Mouse (Mus musculus) heart, embryonic 11.5 days (tissue): ENCODE data around the gene Stxbp1. TPM values are rescaled to one million over a fixed set of nuclear protein-coding genes. Genes with fewer than 3 reads are reported as not detected.

Source experiments
- ATAC-seq: fragments of 200-750 bp; cut with Nextera tagmentation; replicated peaks from 2 replicates; pipeline ENCODE4 v1.8.0; 2017; ENCODE audit warnings: moderate library complexity; ENCODE audit not compliant: insufficient number of reproducible peaks, low FRiP score, low TSS enrichment
- H3K27ac ChIP-seq: fragments of 300-500 bp; sonication (generic); 2 replicates; pipeline ENCODE4 v1.5.1; 2014; ENCODE audit warnings: mild to moderate bottlenecking, low read depth, low read length
- H3K27me3 ChIP-seq: fragments of 300-500 bp; sonication (generic); 2 replicates; pipeline ENCODE4 v1.6.1; 2014; ENCODE audit warnings: mild to moderate bottlenecking, low read length, mixed read lengths; ENCODE audit not compliant: control insufficient read depth, insufficient read depth
- H3K36me3 ChIP-seq: fragments of 300-500 bp; sonication (generic); 2 replicates; pipeline ENCODE4 v1.6.1; 2014; ENCODE audit warnings: mild to moderate bottlenecking, low read length, moderate library complexity, mixed read lengths; ENCODE audit not compliant: control insufficient read depth, insufficient read depth
- H3K4me1 ChIP-seq: fragments of 300-500 bp; sonication (generic); 2 replicates; pipeline ENCODE4 v1.6.1; 2014; ENCODE audit warnings: low read length; ENCODE audit not compliant: control insufficient read depth, insufficient read depth
- H3K4me2 ChIP-seq: fragments of 300-500 bp; sonication (generic); 2 replicates; pipeline ENCODE4 v1.6.1; 2014; ENCODE audit warnings: mild to moderate bottlenecking, moderate library complexity
- H3K4me3 ChIP-seq: fragments of 300-500 bp; sonication (generic); 2 replicates; pipeline ENCODE4 v1.5.1; 2014; ENCODE audit warnings: low read depth, low read length
- H3K9ac ChIP-seq: fragments of 300-500 bp; sonication (generic); 2 replicates; pipeline ENCODE4 v1.6.1; 2014; ENCODE audit warnings: mild to moderate bottlenecking, low read depth, low read length, moderate library complexity
- H3K9me3 ChIP-seq: fragments of 300-500 bp; sonication (generic); replicated peaks from 2 replicates; pipeline ENCODE4 v1.6.1; 2016; ENCODE audit warnings: low read length; ENCODE audit not compliant: control insufficient read depth
- WGBS: fragments of 180-500 bp; shearing (Covaris S2); extraction: QIAGEN DNeasy Blood & Tissue Kit; methylation state at CpG from one replicate; pipeline ENCODE4 v1.1.7; 2014; ENCODE audit not compliant: insufficient replicate concordance; 5-methylcytosine and 5-hydroxymethylcytosine counted together
- polyA plus RNA-seq: library from polyadenylated mRNA; unstranded; fragments of >200 nt; fragmentation: Nextera tagmentation; extraction: Ambion mirVana; gene quantifications from 2 replicates; pipeline ENCODE4 v1.2.1, GENCODE M21; 2014

Stxbp1 gene
- polyA plus RNA-seq, 1 experiment from 2014 or later, result 20.6 TPM

DNA sequence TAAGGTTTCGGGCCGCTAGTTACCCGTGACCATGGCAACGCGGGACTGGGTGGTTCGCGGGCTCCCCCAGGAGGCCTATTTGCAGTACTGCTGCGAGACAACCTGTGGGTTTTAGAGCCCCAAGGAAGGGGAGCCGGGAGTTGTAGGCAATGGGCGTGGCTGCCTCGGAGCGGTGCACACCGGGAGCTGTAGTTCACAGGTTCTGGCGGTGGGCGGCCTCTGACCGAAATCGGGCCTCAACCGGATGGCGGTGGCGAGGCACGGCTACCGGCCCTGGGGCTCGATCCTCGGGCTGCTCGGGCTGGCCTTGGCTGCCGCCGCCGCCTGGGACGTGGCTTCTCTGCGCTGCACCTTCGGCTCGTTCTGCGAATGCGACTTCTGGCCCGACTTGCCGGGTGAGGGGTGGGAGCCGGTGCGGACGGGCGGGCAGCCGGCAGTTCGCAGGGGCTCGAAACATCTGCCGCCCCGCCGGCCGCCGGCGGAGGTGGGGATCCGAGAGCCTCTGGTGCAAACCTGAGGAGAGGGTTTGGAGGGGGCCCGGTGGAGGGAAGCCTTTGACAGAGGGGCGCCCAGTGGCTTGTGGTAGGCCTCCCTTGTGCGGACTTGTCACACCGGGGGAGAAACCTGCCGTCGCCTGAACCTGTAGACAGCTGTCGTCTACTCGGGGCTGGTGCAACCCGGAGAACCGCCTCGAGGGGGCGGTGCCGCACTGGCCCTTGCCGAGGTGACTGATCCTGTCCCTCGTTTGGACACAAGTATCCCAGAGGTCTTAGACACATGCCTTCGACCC, 89.8 kb downstream of the Stxbp1 start, which contains the start of gene Tor2a:
Tor2a (plus strand) TSS at position 179 of the 790 bp plus-strand sequence.
- WGBS, result under 1% methylated on average over 65 of the region's 66 CpGs
- peak; percentile 92 for ATAC-seq
- Histone ChIP-seq H3K4me1 (0 out of 2 replicates have a peak, but pooled peaks cover 2% of the 10 kb centered on the region), H3K9ac (peak within 1 kb of the TSS; percentile 85), H3K9me3 (no peaks in the 10 kb centered on the region), H3K4me2 (peak within 1 kb of the TSS; percentile 67), H3K27ac (peak within 1 kb of the TSS; percentile 83), H3K4me3 (peak within 1 kb of the TSS; percentile 69), H3K27me3 (no peaks in the 10 kb centered on the region), H3K36me3 (peaks cover 16% of the 10 kb centered on the region; the same call in 1 of the 2 replicates)

- WGBS, result 36% methylated on average over 6 of the region's 6 CpGs
- no peak overlapping the region for H3K9ac ChIP-seq
- no peaks in the 10 kb centered on the region for H3K27me3 ChIP-seq
- ATAC-seq, result no peak
- H3K27ac ChIP-seq, result no peak overlapping the region
- H3K36me3 ChIP-seq, result peaks cover 14% of the 10 kb centered on the region; the same call in 1 of the 2 replicates
- no peaks in the 10 kb centered on the region for H3K9me3 ChIP-seq
- no peak overlapping the region for H3K4me3 ChIP-seq
- 0 out of 2 replicates have a peak, but pooled peaks cover 2% of the 10 kb centered on the region for H3K4me1 ChIP-seq
- H3K4me2 ChIP-seq, result no peak overlapping the region
Measured at GRCm38 (mm10) chr2:32756674-32757055, 90.4 kb downstream of the Stxbp1 start.

DNA sequence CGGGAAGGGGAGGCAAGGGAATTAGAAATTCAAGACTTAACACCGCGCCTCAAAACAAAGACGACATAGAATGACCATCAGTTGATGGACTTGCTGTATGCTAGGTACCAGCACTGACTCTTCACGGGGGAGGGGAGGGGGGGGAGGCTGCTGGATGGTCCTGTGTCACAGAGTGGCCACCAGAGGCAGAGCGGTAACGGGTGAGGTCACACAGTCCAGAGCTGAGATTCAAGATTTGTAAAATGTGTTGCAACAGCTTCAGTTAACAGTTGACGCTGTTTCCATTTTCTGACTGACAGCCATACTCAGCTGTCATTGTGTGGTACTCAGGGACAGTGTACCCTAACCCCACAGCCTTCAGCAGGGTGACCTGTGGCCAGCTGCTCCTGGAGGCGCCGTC, 94.9 kb downstream of the Stxbp1 start:
- Histone ChIP-seq H3K4me1 (peaks cover 5% of the 10 kb centered on the region), H3K27me3 (no peaks in the 10 kb centered on the region), H3K27ac (no peak overlapping the region), H3K9me3 (no peaks in the 10 kb centered on the region), H3K4me2 (peak overlapping the region; percentile 63; the same call in 1 of the 2 replicates), H3K4me3 (no peak overlapping the region), H3K36me3 (peaks cover 4% of the 10 kb centered on the region; the same call in 1 of the 2 replicates), H3K9ac (no peak overlapping the region)
- 71% methylated on average over 10 of the region's 10 CpGs for WGBS
- no peak for ATAC-seq

DNA sequence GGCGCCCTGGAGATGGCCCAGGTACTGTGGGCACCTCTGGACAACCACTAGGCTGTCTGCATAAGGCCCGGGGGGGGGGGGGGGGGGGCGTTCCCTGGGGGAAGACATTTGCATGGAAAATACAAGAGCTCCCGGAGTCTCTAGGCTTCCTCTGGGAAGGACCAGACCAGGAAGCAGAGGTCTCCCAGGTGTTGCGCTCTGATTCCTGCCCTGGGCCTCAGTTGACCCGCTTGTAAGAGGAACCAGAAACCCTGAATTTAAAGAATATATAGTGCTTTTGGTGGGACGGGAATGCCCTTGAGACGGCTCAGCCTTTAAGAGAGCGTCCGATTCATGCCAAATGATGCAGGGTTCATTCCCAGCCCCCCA, 95.4 kb downstream of the Stxbp1 start:
- H3K4me2 ChIP-seq, result peak overlapping the region; percentile 63
- peaks cover 4% of the 10 kb centered on the region; the same call in 1 of the 2 replicates for H3K36me3 ChIP-seq
- 0 out of 2 replicates have a peak overlapping the region, but pooled peaks have one; percentile 15 for H3K27ac ChIP-seq
- no peaks in the 10 kb centered on the region for H3K27me3 ChIP-seq
- H3K4me3 ChIP-seq, result peak overlapping the region; percentile 42
- no peaks in the 10 kb centered on the region for H3K9me3 ChIP-seq
- H3K4me1 ChIP-seq, result peaks cover 5% of the 10 kb centered on the region
- peak overlapping the region; percentile 63 for H3K9ac ChIP-seq
- WGBS, result 43% methylated on average over 8 of the region's 10 CpGs
- no peak for ATAC-seq

- Histone ChIP-seq H3K27me3 (no peaks in the 10 kb centered on the region), H3K9me3 (no peaks in the 10 kb centered on the region), H3K9ac (peak overlapping the region; percentile 63), H3K36me3 (peaks cover 6% of the 10 kb centered on the region), H3K27ac (0 out of 2 replicates have a peak overlapping the region, but pooled peaks have one; percentile 15), H3K4me3 (peak overlapping the region; percentile 42), H3K4me2 (peak overlapping the region; percentile 63), H3K4me1 (peaks cover 5% of the 10 kb centered on the region)
- peak; percentile 78 for ATAC-seq
- WGBS, result 17% methylated on average over 31 of the region's 31 CpGs
Measured at GRCm38 (mm10) chr2:32750887-32751664, 96.0 kb downstream of the Stxbp1 start.

GRCm38 (mm10) chr2:32750199-32750598, 96.8 kb downstream of the Stxbp1 start:
- ATAC-seq, result no peak
- WGBS, result 65% methylated on average over 7 of the region's 7 CpGs

DNA sequence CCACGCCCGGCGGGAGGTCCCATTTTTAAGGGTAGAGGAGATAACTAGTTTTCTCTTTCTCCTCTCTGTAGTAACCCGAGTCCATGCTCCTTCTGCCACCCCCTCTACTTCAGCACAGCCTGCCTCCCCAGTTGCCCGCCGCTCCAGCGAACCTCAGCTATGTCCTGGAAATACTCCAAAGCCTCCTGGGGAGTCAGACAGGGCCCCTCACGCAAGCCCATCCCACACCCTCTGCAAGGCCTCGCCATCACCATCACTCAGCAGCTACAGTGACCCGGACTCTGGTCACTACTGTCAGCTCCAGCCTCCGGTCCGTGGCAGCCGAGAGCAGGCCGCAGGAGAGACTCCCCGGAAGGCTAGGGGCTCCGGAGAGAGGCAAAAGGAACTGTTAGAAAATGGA, 98.0 kb downstream of the Stxbp1 start:
- 81% methylated on average over 16 of the region's 16 CpGs for WGBS
- Histone ChIP-seq H3K27me3 (0 out of 2 replicates have a peak, but pooled peaks cover 4% of the 10 kb centered on the region), H3K9me3 (no peaks in the 10 kb centered on the region), H3K36me3 (peaks cover 8% of the 10 kb centered on the region), H3K9ac (no peak overlapping the region), H3K27ac (no peak overlapping the region), H3K4me3 (no peak overlapping the region), H3K4me1 (peaks cover 5% of the 10 kb centered on the region), H3K4me2 (no peak overlapping the region)
- no peak for ATAC-seq

More at GRCm38 (mm10) chr2:32750199-32750598, 96.8 kb downstream of the Stxbp1 start:
- Histone ChIP-seq H3K27me3 (no peaks in the 10 kb centered on the region), H3K36me3 (peaks cover 8% of the 10 kb centered on the region), H3K9ac (no peak overlapping the region), H3K27ac (no peak overlapping the region), H3K4me1 (peaks cover 5% of the 10 kb centered on the region), H3K4me2 (no peak overlapping the region), H3K9me3 (no peaks in the 10 kb centered on the region), H3K4me3 (no peak overlapping the region)

DNA sequence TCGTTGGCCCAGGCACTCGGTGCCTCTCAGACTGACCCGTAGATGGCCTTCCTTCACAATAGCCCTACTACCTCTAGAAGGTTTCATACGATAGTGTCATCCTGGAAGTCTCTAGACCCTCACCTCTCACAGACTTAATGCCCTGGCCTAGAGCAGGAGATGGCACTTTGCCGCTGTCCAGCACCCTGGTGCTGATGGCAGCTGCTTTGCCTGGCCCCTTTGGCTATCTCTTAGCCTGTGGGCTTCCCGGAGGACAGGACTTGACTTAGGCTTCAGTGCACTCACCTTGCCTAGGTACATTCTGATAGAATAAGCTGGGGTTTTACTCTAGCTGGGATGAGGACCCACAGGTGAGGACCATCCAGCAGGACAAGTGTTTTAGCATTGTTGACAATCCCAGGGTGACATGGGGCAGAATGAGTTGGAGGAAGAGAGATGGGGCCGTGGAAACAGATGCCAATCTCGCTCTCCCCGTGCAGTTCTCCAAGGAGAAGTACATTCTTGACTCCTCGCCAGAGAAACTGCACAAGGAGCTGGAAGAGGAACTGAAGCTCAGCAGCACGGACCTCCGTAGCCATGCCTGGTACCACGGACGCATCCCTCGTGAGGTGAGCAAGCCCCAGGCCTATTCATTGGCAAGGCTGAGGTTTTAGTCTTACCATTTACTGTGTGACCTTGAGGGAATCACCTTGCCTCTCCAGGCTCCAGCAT, 102.6 kb downstream of the Stxbp1 start:
- ATAC-seq, result no peak
- H3K9me3 ChIP-seq, result no peaks in the 10 kb centered on the region
- WGBS, result 66% methylated on average over 15 of the region's 15 CpGs

More for the DNA sequence above, 102.6 kb downstream of the Stxbp1 start:
- peaks cover 4% of the 10 kb centered on the region for H3K36me3 ChIP-seq
- H3K27ac ChIP-seq, result no peak overlapping the region
- H3K27me3 ChIP-seq, result peaks cover 31% of the 10 kb centered on the region
- no peak overlapping the region for H3K4me2 ChIP-seq
- H3K4me1 ChIP-seq, result peaks cover 13% of the 10 kb centered on the region
- no peak overlapping the region for H3K9ac ChIP-seq
- H3K4me3 ChIP-seq, result no peak overlapping the region
